Mouse (Mus musculus) erythroblast, adult 5-6 weeks (primary cell): ENCODE results near the gene Inafm2. TPM values are rescaled to one million over a fixed set of nuclear protein-coding genes. Genes with fewer than 3 reads are reported as not detected.

ENCODE experiments used
- ATAC-seq: replicated peaks from 2 replicates; pipeline ENCODE4 v1.8.0; 2016; ENCODE audit warnings: moderate number of reproducible peaks, mild to moderate bottlenecking, moderate TSS enrichment, inconsistent platforms; ENCODE audit not compliant: poor library complexity, low FRiP score, severe bottlenecking
- total RNA-seq, 2 experiments: library from RNA; stranded (forward) in 1 of 2; stranded (reverse) in 1 of 2; fragments of 150-400 nt in 1 of 2; fragments of 200-764, 138-1000 nt in 1 of 2; gene quantifications; 2 replicates each; pipeline versions ENCODE4 v1.2.3 to v1.2.4; 2015 to 2017; ENCODE audit warnings: low replicate concordance in 2 of 2

Inafm2 gene
- total RNA-seq, 2 experiments from 2014 or later, result 4.6 to 6.5 TPM

- ATAC-seq, result no peak
Measured at GRCm38 (mm10) chr2:118723693-118724486, 21.7 kb upstream of the Inafm2 start.

GRCm38 (mm10) chr2:118725511-118725910 is 20.0 kb upstream of the Inafm2 start:
- no peak for ATAC-seq

GRCm38 (mm10) chr2:118726873-118727272 is 18.7 kb upstream of the Inafm2 start:
- no peak for ATAC-seq

- ATAC-seq, result no peak
Measured at GRCm38 (mm10) chr2:118727911-118728310, 17.6 kb upstream of the Inafm2 start.

GRCm38 (mm10) chr2:118728337-118728736 is 17.2 kb upstream of the Inafm2 start, which contains the start of gene Plcb2:
Plcb2 (minus strand) TSS chr2:118728438.
- ATAC-seq, result no peak

- no peak for ATAC-seq
Measured at GRCm38 (mm10) chr2:118729194-118729593, 16.4 kb upstream of the Inafm2 start.

- ATAC-seq, result no peak
Measured at GRCm38 (mm10) chr2:118729816-118730621, 15.5 kb upstream of the Inafm2 start.

GRCm38 (mm10) chr2:118730622-118730915 is 15.0 kb upstream of the Inafm2 start:
- ATAC-seq, result 0 out of 2 replicates have a peak, but pooled peaks have one; percentile 49

GRCm38 (mm10) chr2:118731981-118732380 is 13.6 kb upstream of the Inafm2 start:
- no peak for ATAC-seq

GRCm38 (mm10) chr2:118733341-118733740 is 12.2 kb upstream of the Inafm2 start:
- no peak for ATAC-seq

- no peak for ATAC-seq
Measured at GRCm38 (mm10) chr2:118740341-118740740, 5.2 kb upstream of the Inafm2 start.

GRCm38 (mm10) chr2:118741183-118741582 is 4.4 kb upstream of the Inafm2 start:
- ATAC-seq, result no peak

- ATAC-seq, result peak; percentile 75
Measured at GRCm38 (mm10) chr2:118743261-118743943, 2.2 kb upstream of the Inafm2 start.

GRCm38 (mm10) chr2:118744621-118745020 is 937 bp upstream of the Inafm2 start:
- ATAC-seq, result no peak

- ATAC-seq, result 0 out of 2 replicates have a peak, but pooled peaks have one; percentile 18
Measured at GRCm38 (mm10) chr2:118745915-118746901, 650 bp downstream of the Inafm2 start.

GRCm38 (mm10) chr2:118747301-118747960 is 1.9 kb downstream of the Inafm2 start:
- ATAC-seq, result no peak

GRCm38 (mm10) chr2:118749341-118749884 is 3.9 kb downstream of the Inafm2 start:
- no peak for ATAC-seq

- ATAC-seq, result no peak
Measured at GRCm38 (mm10) chr2:118750476-118750875, 4.9 kb downstream of the Inafm2 start.
